Mouse (Mus musculus) embryonic fibroblast, embryonic 13.5 days (primary cell): ENCODE data around the gene Fam129a. TPM values are rescaled to one million over a fixed set of nuclear protein-coding genes. Genes with fewer than 3 reads are reported as not detected.

Experiments used
- H3K27ac ChIP-seq: 2 replicates; pipeline ENCODE4 v1.5.1; 2012; ENCODE audit warnings: low read length, control low read depth, inconsistent platforms; ENCODE audit not compliant: insufficient read depth
- H3K4me1 ChIP-seq: 2 replicates; pipeline ENCODE4 v1.6.1; 2011; ENCODE audit warnings: low read length; ENCODE audit not compliant: control insufficient read depth, insufficient read depth
- H3K4me3 ChIP-seq: 2 replicates; pipeline ENCODE4 v1.5.1; 2011; ENCODE audit warnings: mild to moderate bottlenecking, control low read depth, low read length; ENCODE audit not compliant: insufficient read depth
- CTCF ChIP-seq: IDR thresholded peaks from 2 replicates; pipeline ENCODE4 v1.5.1; 2011; ENCODE audit warnings: mild to moderate bottlenecking, control low read depth, low read length, moderate library complexity, borderline replicate concordance; ENCODE audit not compliant: insufficient read depth
- POLR2A ChIP-seq: IDR thresholded peaks from 2 replicates; pipeline ENCODE4 v1.6.1; 2011; ENCODE audit warnings: low read depth, mild to moderate bottlenecking, control low read depth, low read length, moderate library complexity
- polyA plus RNA-seq: library from polyadenylated mRNA; stranded (reverse); fragments of >200 nt; gene quantifications from 2 replicates; pipeline ENCODE4 v1.2.4, GENCODE M21; 2011; ENCODE audit warnings: low read depth; ENCODE audit not compliant: missing spikeins, insufficient read length

Fam129a gene
- polyA plus RNA-seq, 1 experiment: 81.6 TPM

GRCm38 (mm10) chr1:151708966-151709733, 138.2 kb downstream of the Fam129a start:
- TF ChIP-seq CTCF (no peak), POLR2A (no peak)
- H3K27ac ChIP-seq: no peak overlapping the region
- H3K4me3 ChIP-seq: no peak overlapping the region
- H3K4me1 ChIP-seq: 0 out of 2 replicates have a peak, but pooled peaks cover 3% of the 10 kb centered on the region

- H3K4me3 ChIP-seq: no peak overlapping the region
- no peak for TF ChIP-seq POLR2A
- no peak for TF ChIP-seq CTCF
- H3K4me1 ChIP-seq: 0 out of 2 replicates have a peak, but pooled peaks cover 3% of the 10 kb centered on the region
- no peak overlapping the region for H3K27ac ChIP-seq
Measured at GRCm38 (mm10) chr1:151709734-151710022, 138.7 kb downstream of the Fam129a start.

DNA sequence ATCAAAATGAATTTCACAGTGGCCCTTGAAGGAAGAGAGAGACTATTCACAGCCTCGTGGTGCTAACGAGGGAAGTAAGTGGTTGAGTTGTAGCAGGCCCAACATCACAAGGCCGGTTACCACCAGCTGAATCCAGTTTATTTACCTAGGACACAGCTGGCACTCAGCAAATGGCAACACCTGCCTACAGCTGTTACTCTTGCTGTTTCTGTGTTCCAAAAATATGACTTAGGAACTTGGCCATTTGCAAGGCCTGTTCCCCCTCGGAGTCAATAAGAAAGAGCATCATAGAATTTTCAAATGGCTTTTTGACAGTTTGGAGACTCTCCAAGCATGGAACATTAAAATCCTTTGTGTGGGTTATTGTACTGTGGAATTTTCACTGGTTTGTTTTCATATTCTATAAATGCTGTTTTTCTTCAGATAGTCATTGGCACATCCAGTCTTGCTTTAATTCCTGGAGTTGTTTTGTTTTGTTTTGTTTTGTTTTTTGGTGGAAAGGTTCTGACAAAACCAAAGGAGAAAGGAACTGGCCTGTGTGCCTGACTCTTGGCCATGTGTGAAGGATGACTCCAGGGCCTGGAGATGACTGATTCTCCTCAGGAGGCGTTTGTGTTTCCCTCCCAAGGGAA, 139.6 kb downstream of the Fam129a start:
- Histone ChIP-seq H3K27ac (no peak overlapping the region), H3K4me1 (0 out of 2 replicates have a peak, but pooled peaks cover 3% of the 10 kb centered on the region), H3K4me3 (no peak overlapping the region)
- TF ChIP-seq POLR2A (no peak), CTCF (no peak)

- Histone ChIP-seq H3K4me1 (0 out of 2 replicates have a peak, but pooled peaks cover 3% of the 10 kb centered on the region), H3K4me3 (no peak overlapping the region), H3K27ac (no peak overlapping the region)
- TF ChIP-seq POLR2A: no peak
- no peak for TF ChIP-seq CTCF
Measured at GRCm38 (mm10) chr1:151711062-151711461, 140.1 kb downstream of the Fam129a start.

DNA sequence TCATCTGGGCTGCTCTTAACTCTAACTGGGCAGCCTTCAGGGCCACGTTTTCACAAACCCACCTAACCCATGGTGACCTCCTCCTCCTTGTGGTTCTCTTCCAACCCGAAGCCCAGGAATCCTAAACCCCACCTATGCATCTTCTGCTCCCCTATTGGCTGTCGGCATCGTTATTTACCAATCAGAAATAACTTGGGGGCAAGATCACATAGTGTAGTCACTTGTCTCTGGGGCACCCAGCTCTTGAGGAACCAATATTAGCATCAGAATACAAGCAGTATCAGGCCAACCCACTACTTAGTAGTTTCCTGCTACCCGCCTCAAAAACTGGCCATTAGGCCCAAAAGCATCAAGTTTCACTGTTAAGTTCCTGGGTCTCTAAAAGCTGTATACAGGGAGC, 141.7 kb downstream of the Fam129a start:
- Histone ChIP-seq H3K27ac (no peak overlapping the region), H3K4me1 (0 out of 2 replicates have a peak, but pooled peaks cover 3% of the 10 kb centered on the region), H3K4me3 (no peak overlapping the region)
- no peak for TF ChIP-seq POLR2A

GRCm38 (mm10) chr1:151713622-151714021, 142.6 kb downstream of the Fam129a start:
- no peak for TF ChIP-seq POLR2A
- TF ChIP-seq CTCF: no peak
- Histone ChIP-seq H3K27ac (no peak overlapping the region), H3K4me1 (0 out of 2 replicates have a peak, but pooled peaks cover 3% of the 10 kb centered on the region), H3K4me3 (no peak overlapping the region)

- H3K4me3 ChIP-seq: no peak overlapping the region
- H3K4me1 ChIP-seq: no peaks in the 10 kb centered on the region; the same call in 1 of the 2 replicates
- TF ChIP-seq CTCF (no peak), POLR2A (no peak)
- H3K27ac ChIP-seq: no peak overlapping the region
Measured at GRCm38 (mm10) chr1:151716024-151716710, 145.2 kb downstream of the Fam129a start.

DNA sequence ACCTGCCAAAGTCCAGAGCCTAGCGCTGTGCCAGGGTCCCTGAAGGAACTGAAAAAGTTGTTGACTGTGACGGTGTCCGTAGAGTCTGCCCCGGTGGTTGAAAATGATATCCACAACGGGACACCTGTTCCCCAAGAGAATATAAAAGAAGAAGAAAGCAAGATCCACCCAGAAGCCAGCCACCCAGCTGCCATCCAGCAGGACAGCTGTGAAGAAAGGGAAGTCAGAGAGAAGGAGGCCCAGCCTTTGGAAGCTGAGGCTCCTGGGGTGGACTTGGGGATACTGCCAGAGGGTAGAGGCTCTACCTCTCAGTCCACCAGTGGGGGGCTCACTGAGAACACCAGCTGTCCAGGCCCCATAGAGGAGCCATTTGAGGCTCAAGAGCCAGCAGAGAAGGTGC, 146.6 kb downstream of the Fam129a start:
- Histone ChIP-seq H3K4me3 (no peak overlapping the region), H3K4me1 (no peaks in the 10 kb centered on the region; the same call in 1 of the 2 replicates), H3K27ac (no peak overlapping the region)
- TF ChIP-seq CTCF (no peak), POLR2A (no peak)

GRCm38 (mm10) chr1:151718575-151718974, 147.6 kb downstream of the Fam129a start:
- Histone ChIP-seq H3K27ac (no peak overlapping the region), H3K4me3 (no peak overlapping the region), H3K4me1 (no peaks in the 10 kb centered on the region; the same call in 1 of the 2 replicates)
- no peak for TF ChIP-seq CTCF
- TF ChIP-seq POLR2A: no peak

GRCm38 (mm10) chr1:151719911-151720310, 148.9 kb downstream of the Fam129a start:
- H3K27ac ChIP-seq: no peak overlapping the region
- TF ChIP-seq CTCF: no peak
- H3K4me3 ChIP-seq: no peak overlapping the region
- H3K4me1 ChIP-seq: no peaks in the 10 kb centered on the region; the same call in 1 of the 2 replicates
